Mouse (Mus musculus) liver, embryonic 11.5 days (tissue): ENCODE data around the gene Grk3. TPM values are rescaled to one million over a fixed set of nuclear protein-coding genes. Genes with fewer than 3 reads are reported as not detected.

Experiments used
- ATAC-seq: fragments of 200-750 bp; cut with Nextera tagmentation; replicated peaks from 2 replicates; pipeline ENCODE4 v1.8.0; 2017; ENCODE audit warnings: moderate number of reproducible peaks, mild to moderate bottlenecking, moderate TSS enrichment, moderate library complexity; ENCODE audit not compliant: low FRiP score
- DNase-seq: peaks from one replicate; pipeline ENCODE4 v3.0.0-alpha.2; 2017; ENCODE audit warnings: low spot score
- H3K27ac ChIP-seq: fragments of 300-500 bp; sonication (generic); 2 replicates; pipeline ENCODE4 v1.5.1; 2014; ENCODE audit warnings: mild to moderate bottlenecking, low read depth, low read length, control low read depth
- H3K27me3 ChIP-seq: fragments of 300-500 bp; sonication (generic); replicated peaks from 2 replicates; pipeline ENCODE4 v1.6.1; 2014; ENCODE audit warnings: low read length, mixed read lengths; ENCODE audit not compliant: control insufficient read depth, insufficient read depth
- H3K36me3 ChIP-seq: fragments of 300-500 bp; sonication (generic); 2 replicates; pipeline ENCODE4 v1.6.1; 2014; ENCODE audit warnings: mild to moderate bottlenecking, low read length, moderate library complexity, mixed read lengths; ENCODE audit not compliant: control insufficient read depth, insufficient read depth
- H3K4me1 ChIP-seq: fragments of 300-500 bp; sonication (generic); replicated peaks from 2 replicates; pipeline ENCODE4 v1.6.1; 2014; ENCODE audit warnings: low read length, mixed read lengths; ENCODE audit not compliant: control insufficient read depth, insufficient read depth
- H3K4me2 ChIP-seq: fragments of 300-500 bp; sonication (generic); 2 replicates; pipeline ENCODE4 v1.6.1; 2014; ENCODE audit warnings: mild to moderate bottlenecking, control low read depth, moderate library complexity
- H3K4me3 ChIP-seq: fragments of 300-500 bp; sonication (generic); 2 replicates; pipeline ENCODE4 v1.5.1; 2014; ENCODE audit warnings: low read depth, low read length, control low read depth
- H3K9ac ChIP-seq: fragments of 300-500 bp; sonication (generic); 2 replicates; pipeline ENCODE4 v1.6.1; 2014; ENCODE audit warnings: low read depth, low read length, control low read depth
- H3K9me3 ChIP-seq: fragments of 300-500 bp; sonication (generic); 2 replicates; pipeline ENCODE4 v1.6.1; 2016; ENCODE audit warnings: low read length, inconsistent platforms, mixed read lengths; ENCODE audit not compliant: control insufficient read depth
- WGBS: fragments of 180-500 bp; shearing (Covaris S2); extraction: QIAGEN DNeasy Blood & Tissue Kit; methylation state at CpG from one replicate; pipeline ENCODE4 v1.1.7; 2014; 5-methylcytosine and 5-hydroxymethylcytosine counted together
- polyA plus RNA-seq: library from polyadenylated mRNA; unstranded; fragments of >200 nt; fragmentation: Nextera tagmentation; extraction: Ambion mirVana; gene quantifications from 2 replicates; pipeline ENCODE4 v1.2.1, GENCODE M21; 2014

The Grk3 gene
- polyA plus RNA-seq, 1 experiment from 2014 or later: 4.2 TPM

DNA sequence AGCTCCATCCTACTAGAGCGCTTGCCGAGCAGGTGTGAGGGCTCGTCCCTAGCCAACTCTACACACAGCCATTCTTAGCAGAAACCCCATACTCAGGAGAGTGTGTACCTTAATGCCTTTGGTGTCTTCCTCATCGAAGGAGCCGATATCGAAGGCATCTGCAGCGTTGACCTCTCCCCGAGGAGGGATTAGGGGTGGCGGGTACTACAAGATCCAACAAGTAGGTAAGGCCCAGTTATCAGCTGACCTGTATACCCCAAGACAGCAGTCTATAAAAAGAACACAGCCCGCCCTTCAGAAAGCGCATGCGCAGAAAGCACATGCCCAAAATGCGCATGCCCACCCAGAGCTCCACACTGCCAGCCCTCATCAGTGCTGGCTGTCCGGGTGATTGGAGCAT, 91.8 kb downstream of the Grk3 start:
- Histone ChIP-seq H3K27ac (no peak overlapping the region), H3K36me3 (no peaks in the 10 kb centered on the region; the same call in 1 of the 2 replicates), H3K4me2 (no peak overlapping the region), H3K27me3 (no peaks in the 10 kb centered on the region), H3K4me3 (no peak overlapping the region), H3K9ac (no peak overlapping the region), H3K9me3 (no peaks in the 10 kb centered on the region), H3K4me1 (peaks cover 3% of the 10 kb centered on the region; the same call in 1 of the 2 replicates)
- WGBS: 92% methylated on average over 14 of the region's 14 CpGs
- ATAC-seq (no peak), DNase-seq (no peak)

DNA sequence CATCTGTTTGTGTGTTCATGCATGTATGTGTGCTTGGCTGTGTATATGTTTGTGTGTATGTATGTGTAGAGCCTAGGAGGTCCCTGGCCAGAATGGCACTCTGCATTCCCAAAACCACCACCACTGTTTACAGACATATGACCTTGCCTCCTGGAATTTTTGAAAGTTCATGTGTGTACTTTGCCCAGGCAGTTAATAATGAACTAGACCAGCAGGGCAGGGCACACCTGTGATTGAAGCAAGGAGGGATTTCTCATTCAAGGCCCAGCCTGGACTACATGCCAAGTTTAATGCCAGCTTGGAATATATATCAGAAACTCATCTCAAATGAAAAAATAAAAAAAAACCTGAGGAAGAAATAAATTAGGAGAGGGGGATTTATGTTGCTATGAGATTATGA, 93.7 kb downstream of the Grk3 start:
- H3K27ac ChIP-seq: no peak overlapping the region
- no peak overlapping the region for H3K9ac ChIP-seq
- H3K27me3 ChIP-seq: no peaks in the 10 kb centered on the region
- no peaks in the 10 kb centered on the region for H3K9me3 ChIP-seq
- H3K4me3 ChIP-seq: no peak overlapping the region
- DNase-seq (no peak), ATAC-seq (no peak)
- H3K4me1 ChIP-seq: no peaks in the 10 kb centered on the region
- no peak overlapping the region for H3K4me2 ChIP-seq
- no peaks in the 10 kb centered on the region; the same call in 1 of the 2 replicates for H3K36me3 ChIP-seq

DNA sequence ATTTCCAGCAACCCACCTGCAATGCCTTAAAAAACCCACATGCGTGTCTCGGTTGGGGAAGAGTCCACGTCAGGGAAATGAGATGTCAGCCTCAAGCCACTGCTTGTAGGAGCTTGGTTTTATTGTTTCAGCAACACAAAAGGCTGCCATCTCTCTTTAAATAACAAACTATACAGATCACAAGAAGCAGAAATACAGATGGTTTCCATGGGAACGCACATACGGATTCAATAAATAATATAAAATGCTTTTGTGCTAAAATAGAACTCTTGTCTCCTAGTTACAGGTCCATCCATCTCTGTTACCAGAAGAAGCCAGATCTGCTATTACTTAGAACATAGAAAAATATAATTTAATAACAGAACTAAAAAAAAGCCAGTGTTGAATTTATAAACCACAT, 105.2 kb downstream of the Grk3 start:
- no peak overlapping the region for H3K4me2 ChIP-seq
- H3K27ac ChIP-seq: no peak overlapping the region
- no peak for ATAC-seq
- H3K9ac ChIP-seq: no peak overlapping the region
- DNase-seq: no peak
- H3K4me1 ChIP-seq: no peaks in the 10 kb centered on the region
- WGBS: 92% methylated on average over 5 of the region's 5 CpGs
- no peak overlapping the region for H3K4me3 ChIP-seq
- no peaks in the 10 kb centered on the region for H3K27me3 ChIP-seq
- H3K9me3 ChIP-seq: no peaks in the 10 kb centered on the region
- no peaks in the 10 kb centered on the region for H3K36me3 ChIP-seq

DNA sequence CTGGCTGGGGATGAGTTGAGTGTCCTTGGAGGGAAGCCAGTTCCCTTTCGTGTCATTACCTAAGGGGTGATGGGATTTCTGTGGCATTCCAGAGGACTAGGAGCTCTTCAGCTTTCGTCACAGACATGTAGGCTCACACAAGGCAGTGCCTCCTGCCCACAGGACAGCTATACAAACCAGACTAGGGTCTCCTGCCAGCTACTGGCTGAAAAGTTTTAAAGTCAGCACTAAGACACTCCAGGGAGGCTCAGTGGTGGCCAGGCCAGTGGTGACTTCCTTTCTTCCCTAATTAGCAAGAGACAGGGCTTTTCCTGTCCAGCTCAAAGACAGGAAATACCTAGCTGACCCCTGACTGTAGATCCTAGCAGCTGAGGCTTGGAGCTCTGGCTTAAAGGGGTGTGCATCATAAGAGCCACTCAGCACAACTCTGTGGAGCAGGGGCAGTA, 107.4 kb downstream of the Grk3 start:
- no peaks in the 10 kb centered on the region for H3K36me3 ChIP-seq
- DNase-seq: no peak
- H3K4me3 ChIP-seq: no peak overlapping the region
- H3K4me1 ChIP-seq: no peaks in the 10 kb centered on the region
- no peak for ATAC-seq
- H3K4me2 ChIP-seq: no peak overlapping the region
- H3K27me3 ChIP-seq: no peaks in the 10 kb centered on the region
- WGBS: 36% methylated on average over 2 of the region's 2 CpGs
- H3K27ac ChIP-seq: no peak overlapping the region
- no peak overlapping the region for H3K9ac ChIP-seq
- H3K9me3 ChIP-seq: no peaks in the 10 kb centered on the region

DNA sequence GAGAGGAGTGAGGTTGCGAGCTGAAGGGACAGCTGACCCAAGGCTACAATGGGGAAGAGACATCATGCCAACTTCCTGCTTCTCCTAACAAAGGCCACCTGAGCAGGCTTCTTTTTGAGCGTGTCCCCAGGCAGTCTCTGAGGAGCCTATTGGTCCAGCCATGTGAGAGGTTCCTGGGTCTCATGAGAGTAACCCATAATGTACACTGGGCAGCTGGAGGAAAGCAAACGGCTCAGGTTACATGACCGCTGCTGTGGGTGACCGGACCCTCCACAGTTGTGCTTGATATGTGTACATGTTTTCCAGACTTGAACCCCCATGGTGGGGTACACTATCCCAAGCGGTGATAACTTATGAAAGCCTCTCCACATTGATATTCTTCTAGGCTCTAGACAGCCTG, 108.1 kb downstream of the Grk3 start:
- Histone ChIP-seq H3K9ac (no peak overlapping the region), H3K27me3 (no peaks in the 10 kb centered on the region), H3K36me3 (no peaks in the 10 kb centered on the region), H3K4me2 (no peak overlapping the region), H3K27ac (no peak overlapping the region), H3K4me3 (no peak overlapping the region), H3K4me1 (no peaks in the 10 kb centered on the region), H3K9me3 (no peaks in the 10 kb centered on the region)
- WGBS: 73% methylated on average over 6 of the region's 6 CpGs
- ATAC-seq (no peak), DNase-seq (no peak)

DNA sequence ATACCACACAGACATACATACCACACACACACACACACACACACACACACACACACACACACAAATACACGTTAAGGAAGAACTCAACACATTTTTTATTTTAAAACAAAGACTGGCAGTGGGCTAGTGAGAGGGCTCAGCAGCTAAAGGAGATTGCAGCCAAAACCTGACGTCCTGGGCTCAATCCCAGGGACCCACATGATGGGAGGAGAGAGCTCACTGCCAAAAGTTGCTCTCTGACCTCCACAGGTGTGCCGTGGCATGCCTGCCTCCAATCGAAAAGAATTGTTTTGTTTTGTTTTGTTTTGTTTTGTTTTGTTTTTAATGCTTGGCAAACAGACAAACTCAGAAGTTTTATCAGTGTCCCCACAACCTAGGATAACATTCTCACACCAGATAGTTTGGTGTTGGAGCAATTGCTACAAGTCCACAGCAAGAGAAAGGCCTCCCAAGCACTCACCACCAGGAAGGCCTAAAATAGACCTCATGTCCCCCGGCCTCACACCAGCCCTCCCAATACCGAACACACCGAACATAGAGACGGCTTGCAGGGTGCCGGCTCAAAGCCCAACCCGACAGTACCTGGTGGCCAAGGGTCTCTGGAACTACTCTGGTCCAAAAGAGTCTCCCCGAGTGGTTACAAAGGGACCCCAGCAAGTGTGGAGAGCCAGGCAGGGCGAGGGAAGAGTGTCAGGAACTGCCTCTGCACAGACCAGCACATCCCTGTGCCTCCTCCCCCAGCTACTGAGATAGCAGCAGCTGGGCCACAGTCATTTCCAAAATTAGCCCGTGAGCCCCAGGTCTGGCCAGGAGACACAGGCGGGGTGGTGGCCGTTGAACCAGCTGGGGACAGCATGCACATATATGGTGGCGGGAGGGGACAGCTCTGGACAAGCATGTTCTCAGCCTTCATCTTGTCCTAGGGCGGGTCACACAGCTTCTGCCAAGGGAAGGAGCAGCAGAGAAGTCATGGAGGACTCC, 119.6 kb downstream of the Grk3 start, which contains the start of gene Myo18b:
Gene Myo18b (minus strand): TSS at position 689 of the 981 bp plus-strand sequence.
- 75% methylated on average over 17 of the region's 17 CpGs for WGBS
- no peak within 1 kb of the TSS for H3K4me2 ChIP-seq
- H3K27ac ChIP-seq: no peak within 1 kb of the TSS
- H3K4me3 ChIP-seq: no peak within 1 kb of the TSS
- ATAC-seq: no peak
- no peak for DNase-seq
- H3K36me3 ChIP-seq: no peaks in the 10 kb centered on the region
- no peaks in the 10 kb centered on the region for H3K27me3 ChIP-seq
- no peaks in the 10 kb centered on the region for H3K9me3 ChIP-seq
- no peaks in the 10 kb centered on the region for H3K4me1 ChIP-seq
- no peak within 1 kb of the TSS for H3K9ac ChIP-seq

DNA sequence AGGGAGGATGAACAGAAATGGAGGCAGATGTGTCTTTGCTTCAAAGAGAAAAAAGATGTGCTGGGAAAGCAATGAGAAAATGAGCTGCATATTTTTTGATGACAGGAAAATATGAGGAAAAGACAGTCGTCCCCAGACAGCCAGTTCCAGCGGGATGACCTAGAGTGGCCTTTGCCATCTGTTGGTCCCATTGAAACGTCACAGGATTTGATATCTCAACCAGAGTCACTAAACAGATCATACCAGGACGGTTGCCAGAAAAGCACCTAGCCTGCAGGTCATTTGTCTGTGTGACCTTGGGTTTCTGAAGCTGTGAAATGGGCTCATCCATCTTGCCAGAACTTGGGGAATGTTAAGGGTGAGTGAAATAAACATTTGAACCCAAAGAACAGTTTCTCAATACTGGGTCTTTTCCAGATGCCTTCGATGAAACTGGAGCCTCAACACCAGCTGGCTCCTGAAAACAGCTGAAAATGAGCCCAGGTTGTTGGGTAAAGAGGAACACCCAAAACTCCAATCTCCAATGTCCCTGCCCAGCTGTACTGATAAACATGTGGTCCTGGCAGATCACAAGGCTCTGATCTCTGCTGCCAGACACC, 122.0 kb downstream of the Grk3 start:
- no peaks in the 10 kb centered on the region for H3K36me3 ChIP-seq
- 72% methylated on average over 5 of the region's 5 CpGs for WGBS
- H3K4me2 ChIP-seq: no peak overlapping the region
- DNase-seq (no peak), ATAC-seq (no peak)
- no peak overlapping the region for H3K27ac ChIP-seq
- no peaks in the 10 kb centered on the region for H3K27me3 ChIP-seq
- no peak overlapping the region for H3K4me3 ChIP-seq
- no peak overlapping the region for H3K9ac ChIP-seq
- no peaks in the 10 kb centered on the region for H3K4me1 ChIP-seq
- no peaks in the 10 kb centered on the region for H3K9me3 ChIP-seq

DNA sequence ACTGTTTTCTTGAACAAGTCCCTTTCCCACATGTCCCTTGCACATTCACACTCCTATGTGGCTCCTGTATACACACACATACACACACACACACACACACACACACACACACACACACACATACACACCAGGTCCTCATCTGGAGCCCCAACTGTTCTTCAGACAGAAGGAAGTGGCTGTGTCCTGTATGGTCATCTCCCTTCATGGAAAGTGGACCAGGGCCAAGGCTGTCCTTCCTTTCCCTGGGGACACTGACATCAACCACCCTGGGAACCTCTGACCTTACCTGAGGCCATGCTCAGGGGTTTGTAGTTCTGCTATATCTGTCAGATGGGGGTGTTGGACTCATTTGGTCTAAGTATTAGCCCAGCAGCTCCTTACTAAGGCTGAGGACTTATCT, 123.2 kb downstream of the Grk3 start:
- ATAC-seq: no peak
- no peak overlapping the region for H3K9ac ChIP-seq
- no peaks in the 10 kb centered on the region for H3K36me3 ChIP-seq
- no peak overlapping the region for H3K27ac ChIP-seq
- no peak overlapping the region for H3K4me2 ChIP-seq
- H3K4me3 ChIP-seq: no peak overlapping the region
- no peaks in the 10 kb centered on the region for H3K4me1 ChIP-seq
- no peaks in the 10 kb centered on the region for H3K27me3 ChIP-seq
- DNase-seq: no peak
- no peaks in the 10 kb centered on the region for H3K9me3 ChIP-seq
